Mouse (Mus musculus) liver, adult 2 months (tissue): ENCODE measurements at regions not wholly inside any gene's neighbourhood (a gene's known extent, or its start where the extent isn't known, plus 50 kb on each side); places are given as distances from the start of the nearest gene placed in this dataset.

ENCODE experiments used
- CTCF ChIP-seq: fragments of 200-500 bp; IDR thresholded peaks from 2 replicates; pipeline ENCODE4 v1.5.1; 2011; ENCODE audit warnings: low read depth, low read length, control low read depth
- POLR2A ChIP-seq: fragments of 200-500 bp; IDR thresholded peaks from 2 replicates; pipeline ENCODE4 v1.6.1; 2011; ENCODE audit warnings: low read length, control low read depth; ENCODE audit not compliant: insufficient read depth; ENCODE audit errors: extremely low read depth

GRCm38 (mm10) chr9:43860264-43860663, 116.5 kb downstream of the Nectin1 start:
- no peak for TF ChIP-seq CTCF
- no peak for TF ChIP-seq POLR2A
